Mouse (Mus musculus) hindbrain, embryonic 10.5 days (tissue): ENCODE measurements around the gene Ubr4. TPM values are rescaled to one million over a fixed set of nuclear protein-coding genes. Genes with fewer than 3 reads are reported as not detected.
A peak's percentile ranks its signal among the peaks of the same experiment; 100 is the strongest.

ENCODE experiments used
- DNase-seq: peaks from one replicate; pipeline ENCODE4 v3.0.0-alpha.2; 2017; ENCODE audit warnings: low spot score
- H3K27ac ChIP-seq: fragments of 300-500 bp; sonication (generic); 2 replicates; pipeline ENCODE4 v1.5.1; 2016; ENCODE audit warnings: mild to moderate bottlenecking, moderate library complexity
- H3K27me3 ChIP-seq: fragments of 300-500 bp; sonication (generic); 2 replicates; pipeline ENCODE4 v1.6.1; 2016; ENCODE audit warnings: mild to moderate bottlenecking; ENCODE audit not compliant: poor library complexity, insufficient read depth, severe bottlenecking
- H3K36me3 ChIP-seq: fragments of 300-500 bp; sonication (generic); 2 replicates; pipeline ENCODE4 v1.6.1; 2016; ENCODE audit warnings: mild to moderate bottlenecking, moderate library complexity
- H3K4me1 ChIP-seq: fragments of 300-500 bp; sonication (generic); replicated peaks from 2 replicates; pipeline ENCODE4 v1.6.1; 2016; ENCODE audit warnings: mild to moderate bottlenecking
- H3K4me3 ChIP-seq: fragments of 300-500 bp; sonication (generic); 2 replicates; pipeline ENCODE4 v1.5.1; 2016; ENCODE audit warnings: mild to moderate bottlenecking, moderate library complexity
- H3K9me3 ChIP-seq: fragments of 300-500 bp; sonication (generic); 2 replicates; pipeline ENCODE4 v1.6.1; 2016; ENCODE audit warnings: mild to moderate bottlenecking, moderate library complexity
- WGBS: fragments of 180-500 bp; shearing (Covaris S2); methylation state at CpG from one replicate; pipeline ENCODE4 v1.1.7; 2016; 5-methylcytosine and 5-hydroxymethylcytosine counted together
- polyA plus RNA-seq: library from polyadenylated mRNA; unstranded; fragments of >200 nt; fragmentation: Nextera tagmentation; extraction: Ambion mirVana; gene quantifications from 2 replicates; pipeline ENCODE4 v1.2.1, GENCODE M21; 2016

The Ubr4 gene
- 60.7 and 64.3 TPM in 2 replicates for polyA plus RNA-seq

DNA sequence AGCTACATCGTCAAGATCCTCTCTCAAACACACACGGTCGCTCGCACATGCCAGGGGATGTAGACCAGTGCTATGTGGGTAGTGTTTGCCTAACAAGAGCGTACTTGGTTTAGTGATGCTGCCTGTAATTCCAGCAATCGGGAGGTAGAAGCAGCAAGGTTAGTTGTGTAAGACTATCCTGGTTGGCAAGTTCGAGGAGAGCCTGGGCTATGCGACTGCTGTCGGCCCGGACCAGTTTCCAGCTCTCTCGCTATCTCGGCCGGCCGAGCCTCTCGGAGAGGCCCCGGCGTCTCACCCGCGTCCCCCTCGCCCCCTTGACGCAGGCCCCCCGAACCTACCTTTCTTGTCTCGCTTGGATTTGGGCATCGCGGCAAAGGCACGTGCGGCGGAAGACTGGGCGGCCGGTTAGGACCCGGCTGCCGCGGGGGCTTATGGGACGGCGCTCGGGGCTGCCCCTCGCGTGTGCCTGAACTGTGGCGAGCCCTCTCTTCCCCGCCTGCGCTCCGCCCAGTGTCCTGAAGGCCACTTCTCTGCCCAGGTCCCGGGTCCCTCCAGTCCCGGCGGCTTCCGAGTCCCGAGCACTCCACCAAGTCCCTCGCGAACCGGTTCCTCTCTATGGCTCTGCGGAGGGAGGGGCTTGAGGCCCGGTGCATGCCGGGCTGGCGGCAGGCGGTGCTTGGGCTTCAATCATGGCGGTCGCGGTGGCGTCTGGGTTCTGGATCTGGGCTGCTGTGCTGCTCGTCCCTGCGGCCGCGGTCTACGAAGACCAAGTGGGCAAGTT, at the start of gene Ubr4, which contains the start of the genes Mrto4 and Emc1:
TSS of gene Ubr4 (plus strand) at position 679 of the 781 bp plus-strand sequence.
TSS of gene Mrto4 (minus strand) at position 646 of the 781 bp plus-strand sequence.
TSS of gene Emc1 (plus strand) at position 657 of the 781 bp plus-strand sequence.
- Histone ChIP-seq H3K9me3 (no peaks in the 10 kb centered on the region), H3K27ac (peak within 1 kb of the TSS; percentile 99), H3K4me1 (peaks cover 23% of the 10 kb centered on the region), H3K36me3 (peaks cover 64% of the 10 kb centered on the region), H3K4me3 (peak within 1 kb of the TSS; percentile 81), H3K27me3 (no peaks in the 10 kb centered on the region)
- WGBS: under 1% methylated on average over 64 of the region's 64 CpGs
- DNase-seq: peak; percentile 88

DNA sequence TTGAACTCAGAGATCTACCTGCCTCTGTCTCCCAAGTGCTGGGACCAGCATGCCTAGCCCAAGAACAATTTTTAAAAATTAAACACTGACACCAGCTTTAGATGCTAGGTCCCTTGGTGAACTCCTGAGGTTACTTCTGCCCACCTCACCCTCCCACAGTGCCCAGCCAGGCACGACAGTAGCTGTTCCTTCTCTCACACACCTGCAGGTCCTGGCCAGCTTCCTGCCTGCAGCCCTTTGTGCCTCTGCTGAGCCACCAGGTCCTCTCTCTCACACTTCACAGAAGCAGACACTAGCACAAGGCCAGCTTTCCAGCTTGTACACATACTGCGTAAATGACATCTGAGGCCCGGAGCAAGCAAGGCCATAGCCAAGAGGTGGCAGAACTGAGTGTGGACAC, 46.9 kb upstream of the Ubr4 start:
- Histone ChIP-seq H3K4me3 (no peak overlapping the region), H3K9me3 (no peaks in the 10 kb centered on the region), H3K36me3 (peaks cover 46% of the 10 kb centered on the region), H3K27ac (no peak overlapping the region), H3K27me3 (peaks cover 14% of the 10 kb centered on the region; the same call in 1 of the 2 replicates), H3K4me1 (peaks cover 11% of the 10 kb centered on the region)
- 90% methylated on average over 3 of the region's 3 CpGs for WGBS
- DNase-seq: no peak

DNA sequence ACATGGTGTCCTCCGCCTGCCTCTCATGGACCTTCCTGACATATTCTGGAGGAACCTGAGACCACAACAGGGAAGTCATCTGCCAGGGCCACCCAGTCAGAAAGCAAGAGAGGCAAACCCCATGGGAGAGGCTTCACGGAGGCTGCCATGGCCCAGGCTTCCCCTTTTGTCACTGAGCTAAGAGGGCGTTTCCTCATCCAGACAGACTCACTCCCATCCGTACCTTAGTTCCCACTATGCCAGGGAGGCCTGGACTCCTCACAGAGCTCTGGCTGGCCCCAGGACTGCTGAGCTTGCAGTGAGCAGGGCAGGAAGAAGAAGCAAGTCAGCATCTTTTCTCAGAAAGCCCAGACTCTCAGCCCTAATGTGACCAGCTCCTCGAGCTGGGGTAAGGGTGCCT, 44.5 kb upstream of the Ubr4 start:
- Histone ChIP-seq H3K4me3 (no peak overlapping the region), H3K4me1 (peaks cover 28% of the 10 kb centered on the region), H3K27me3 (peaks cover 23% of the 10 kb centered on the region), H3K9me3 (no peaks in the 10 kb centered on the region), H3K27ac (no peak overlapping the region), H3K36me3 (peaks cover 22% of the 10 kb centered on the region)
- WGBS: 82% methylated on average over 5 of the region's 5 CpGs
- DNase-seq: no peak

- no peak for DNase-seq
- Histone ChIP-seq H3K4me3 (peak overlapping the region; percentile 93), H3K4me1 (peaks cover 28% of the 10 kb centered on the region), H3K9me3 (no peaks in the 10 kb centered on the region), H3K27me3 (peaks cover 23% of the 10 kb centered on the region), H3K36me3 (peaks cover 26% of the 10 kb centered on the region), H3K27ac (no peak overlapping the region)
- 25% methylated on average over 6 of the region's 6 CpGs for WGBS
Measured at GRCm38 (mm10) chr4:139309651-139310050, 42.8 kb upstream of the Ubr4 start.

GRCm38 (mm10) chr4:139310171-139310898, 42.1 kb upstream of the Ubr4 start, which contains the start of the genes Pqlc2 and Akr7a5:
Gene Pqlc2, minus strand, starts transcription at chr4:139310708.
Gene Akr7a5, plus strand, starts transcription at chr4:139310744.
- WGBS: under 1% methylated on average over 63 of the region's 63 CpGs
- H3K9me3 ChIP-seq: no peaks in the 10 kb centered on the region
- H3K4me3 ChIP-seq: peak within 1 kb of the TSS; percentile 93
- H3K27ac ChIP-seq: peak within 1 kb of the TSS; percentile 93
- DNase-seq: peak; percentile 98
- H3K4me1 ChIP-seq: peaks cover 28% of the 10 kb centered on the region
- peaks cover 26% of the 10 kb centered on the region for H3K36me3 ChIP-seq
- peaks cover 23% of the 10 kb centered on the region for H3K27me3 ChIP-seq

DNA sequence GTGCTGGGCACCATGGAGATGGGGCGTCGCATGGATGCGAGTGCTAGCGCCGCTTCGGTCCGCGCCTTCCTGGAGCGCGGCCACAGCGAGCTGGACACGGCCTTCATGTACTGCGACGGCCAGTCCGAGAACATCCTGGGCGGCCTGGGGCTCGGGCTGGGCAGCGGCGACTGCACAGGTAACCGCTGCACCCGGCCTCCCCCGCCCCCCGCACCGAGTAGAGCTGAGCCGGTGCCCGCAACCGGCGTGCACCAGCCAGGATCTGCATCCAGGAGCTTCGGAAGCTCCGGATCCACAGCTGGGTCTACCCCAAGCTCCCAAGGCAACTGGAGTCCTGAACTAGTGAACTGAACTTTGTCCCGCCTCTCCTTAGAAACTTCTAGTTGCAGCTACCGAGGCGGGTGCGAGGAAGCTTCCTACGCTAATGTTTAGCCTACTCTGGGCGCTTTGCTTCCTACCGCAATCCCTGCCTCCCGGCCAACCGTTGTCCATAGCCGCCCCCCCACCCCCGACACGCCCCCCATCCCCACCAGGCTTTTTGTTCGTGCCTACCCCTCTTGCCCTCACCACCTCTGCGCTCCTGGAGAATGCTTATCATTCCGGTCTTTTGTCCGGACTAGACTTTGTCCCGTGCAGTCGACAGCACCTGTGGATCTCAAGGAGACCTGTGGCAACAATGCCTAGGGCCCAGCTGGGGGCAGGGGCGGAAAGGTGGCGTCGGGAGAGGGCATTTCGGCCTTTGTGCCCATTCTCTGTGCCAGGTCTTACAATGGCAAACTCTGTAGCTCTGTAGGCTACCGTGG, 41.3 kb upstream of the Ubr4 start:
- H3K4me3 ChIP-seq: peak overlapping the region; percentile 93
- peaks cover 23% of the 10 kb centered on the region for H3K27me3 ChIP-seq
- no peaks in the 10 kb centered on the region for H3K9me3 ChIP-seq
- peaks cover 28% of the 10 kb centered on the region for H3K4me1 ChIP-seq
- H3K36me3 ChIP-seq: peaks cover 27% of the 10 kb centered on the region
- DNase-seq: no peak
- WGBS: under 1% methylated on average over 53 of the region's 53 CpGs
- peak overlapping the region; percentile 93 for H3K27ac ChIP-seq

- 22% methylated on average over 14 of the region's 14 CpGs for WGBS
- Histone ChIP-seq H3K9me3 (no peaks in the 10 kb centered on the region), H3K4me1 (peaks cover 28% of the 10 kb centered on the region), H3K4me3 (peak overlapping the region; percentile 93), H3K27ac (peak overlapping the region; percentile 93; the same call in 1 of the 2 replicates), H3K27me3 (peaks cover 23% of the 10 kb centered on the region), H3K36me3 (peaks cover 26% of the 10 kb centered on the region)
- DNase-seq: no peak
Measured at GRCm38 (mm10) chr4:139311707-139312106, 40.7 kb upstream of the Ubr4 start.

- H3K4me3 ChIP-seq: no peak overlapping the region
- H3K9me3 ChIP-seq: no peaks in the 10 kb centered on the region
- peaks cover 23% of the 10 kb centered on the region for H3K27me3 ChIP-seq
- H3K36me3 ChIP-seq: peaks cover 35% of the 10 kb centered on the region
- no peak for DNase-seq
- H3K27ac ChIP-seq: no peak overlapping the region
- peaks cover 28% of the 10 kb centered on the region for H3K4me1 ChIP-seq
- 51% methylated on average over 4 of the region's 4 CpGs for WGBS
Measured at GRCm38 (mm10) chr4:139312632-139313031, 39.8 kb upstream of the Ubr4 start.

DNA sequence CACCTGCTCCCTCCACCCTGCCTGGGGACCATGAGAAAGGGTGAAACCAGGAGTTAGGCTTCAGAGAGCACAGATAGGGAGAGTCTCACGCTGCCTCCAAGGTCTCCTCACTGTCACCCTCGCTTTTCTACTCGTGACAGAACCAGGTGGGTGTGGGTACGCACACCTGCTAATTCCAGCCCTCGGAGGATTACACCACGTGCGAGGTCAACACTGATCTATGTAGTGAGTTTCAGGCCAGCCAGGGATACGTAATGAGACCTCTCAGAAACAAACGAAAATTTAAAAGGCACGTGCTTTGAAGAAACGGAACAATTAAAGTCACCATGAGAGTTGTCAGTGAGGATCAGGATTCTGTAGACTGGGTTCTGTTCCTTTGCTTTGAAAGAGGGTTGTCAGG, 34.0 kb upstream of the Ubr4 start:
- H3K27me3 ChIP-seq: no peaks in the 10 kb centered on the region
- no peak for DNase-seq
- no peak overlapping the region for H3K27ac ChIP-seq
- no peak overlapping the region for H3K4me3 ChIP-seq
- no peaks in the 10 kb centered on the region for H3K9me3 ChIP-seq
- H3K36me3 ChIP-seq: peaks cover 57% of the 10 kb centered on the region
- 93% methylated on average over 11 of the region's 11 CpGs for WGBS
- H3K4me1 ChIP-seq: no peaks in the 10 kb centered on the region

DNA sequence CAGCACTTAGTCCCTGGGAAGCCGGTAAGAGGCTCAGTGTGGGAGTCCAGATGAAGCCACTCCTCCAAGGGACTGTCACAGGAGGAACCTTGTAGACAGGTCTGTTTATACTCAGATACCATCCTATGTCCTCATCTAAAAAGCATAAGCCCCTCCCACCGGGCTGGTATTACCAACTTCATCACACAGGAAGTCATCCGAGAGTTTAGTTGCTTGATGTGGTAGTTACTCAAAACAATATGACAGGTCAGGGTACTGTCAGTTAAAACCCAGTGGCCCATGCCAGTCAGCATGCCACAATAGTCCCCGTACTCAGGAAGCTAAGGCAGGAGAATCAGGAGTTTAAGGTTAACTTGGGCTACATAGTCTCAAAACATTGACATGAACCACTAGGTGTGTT, 32.7 kb upstream of the Ubr4 start:
- no peak for DNase-seq
- H3K9me3 ChIP-seq: no peaks in the 10 kb centered on the region
- H3K4me1 ChIP-seq: no peaks in the 10 kb centered on the region
- H3K4me3 ChIP-seq: no peak overlapping the region
- no peaks in the 10 kb centered on the region for H3K27me3 ChIP-seq
- 93% methylated on average over 4 of the region's 4 CpGs for WGBS
- H3K36me3 ChIP-seq: peaks cover 48% of the 10 kb centered on the region
- H3K27ac ChIP-seq: no peak overlapping the region

- Histone ChIP-seq H3K4me1 (peaks cover 7% of the 10 kb centered on the region; the same call in 1 of the 2 replicates), H3K9me3 (no peaks in the 10 kb centered on the region), H3K4me3 (peak overlapping the region; percentile 39), H3K27me3 (peaks cover 8% of the 10 kb centered on the region; the same call in 1 of the 2 replicates), H3K36me3 (no peaks in the 10 kb centered on the region), H3K27ac (no peak overlapping the region)
- 9% methylated on average over 10 of the region's 10 CpGs for WGBS
- peak; percentile 73 for DNase-seq
Measured at GRCm38 (mm10) chr4:139330605-139331004, 21.8 kb upstream of the Ubr4 start.

- H3K27ac ChIP-seq: no peak overlapping the region
- 62% methylated on average over 8 of the region's 9 CpGs for WGBS
- H3K36me3 ChIP-seq: no peaks in the 10 kb centered on the region
- H3K9me3 ChIP-seq: no peaks in the 10 kb centered on the region
- H3K4me3 ChIP-seq: no peak overlapping the region
- H3K27me3 ChIP-seq: peaks cover 27% of the 10 kb centered on the region; the same call in 1 of the 2 replicates
- DNase-seq: no peak
- H3K4me1 ChIP-seq: peaks cover 12% of the 10 kb centered on the region
Measured at GRCm38 (mm10) chr4:139334631-139335295, 17.6 kb upstream of the Ubr4 start.
